Mouse (Mus musculus) frontal cortex, postnatal 14 days (tissue): ENCODE data around the gene Adamts7.

Source experiments
- DNase-seq, 2 experiments: peaks; one replicate each; pipeline ENCODE4 v3.0.0; 2022; ENCODE audit warnings: low spot score in 2 of 2

Gene Adamts7

DNA sequence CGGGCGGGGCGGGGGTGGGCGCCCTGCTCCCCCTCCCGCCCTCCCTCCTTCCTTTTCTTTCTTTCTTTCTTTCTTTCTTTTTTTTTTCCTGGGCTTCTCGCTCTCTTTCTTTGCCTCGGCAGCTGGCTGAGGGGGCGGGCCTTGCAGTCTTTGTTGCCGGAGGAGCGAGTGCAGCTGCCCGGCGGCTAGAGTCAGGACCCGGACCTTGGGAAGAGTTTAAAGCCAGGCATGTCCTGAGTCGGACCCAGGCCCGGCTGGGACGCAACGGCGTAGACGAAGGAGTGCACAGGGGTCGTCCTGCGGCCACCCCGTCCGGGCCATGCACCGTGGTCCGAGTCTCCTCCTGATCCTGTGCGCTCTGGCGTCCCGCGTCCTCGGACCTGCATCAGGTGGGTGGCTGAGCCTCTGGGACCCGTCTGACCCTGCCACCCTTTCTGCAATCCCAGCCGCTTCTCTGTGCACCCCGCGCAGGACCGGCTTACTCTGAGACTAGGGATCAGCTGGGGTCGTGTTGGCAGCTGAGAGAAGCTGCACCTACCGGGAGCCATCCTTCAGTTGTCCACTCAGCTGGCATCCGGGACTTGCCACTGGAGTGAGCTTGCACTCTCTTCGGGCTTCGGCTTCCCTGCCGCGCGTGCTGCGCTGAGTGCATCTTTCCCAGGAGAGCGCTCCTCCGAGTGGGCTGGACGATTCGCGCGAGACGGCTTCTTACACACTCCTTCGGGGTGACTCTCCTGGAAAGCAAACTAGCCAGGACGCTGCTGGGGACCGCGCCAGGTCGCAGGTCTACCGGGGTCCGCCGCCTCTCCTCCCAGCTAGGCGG lies at the start of gene Adamts7:
Adamts7 (plus strand) TSS at position 144 of the 823 bp plus-strand sequence.
- peak in 1 of 2 experiments; percentile 57 for DNase-seq

DNA sequence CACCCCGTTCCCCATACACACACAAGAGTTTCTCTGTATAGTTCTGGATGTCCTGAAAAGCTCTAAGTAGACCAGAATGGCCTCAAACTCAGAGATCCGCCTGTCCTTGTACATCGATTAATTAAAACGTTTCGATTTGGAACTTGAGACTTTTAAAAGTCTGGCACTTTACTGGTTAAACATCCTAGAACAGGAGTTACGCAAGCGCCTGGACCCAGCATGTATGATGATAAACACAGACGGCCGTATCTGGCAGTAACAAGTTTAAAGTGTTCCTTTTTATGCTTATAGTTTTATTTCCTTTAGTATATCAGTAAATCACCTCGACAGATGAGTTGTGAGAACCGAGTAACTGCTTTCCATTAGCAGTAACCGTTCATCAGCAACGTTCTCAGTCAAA lies 49.7 kb upstream of the Adamts7 start:
- no peak for DNase-seq

DNA sequence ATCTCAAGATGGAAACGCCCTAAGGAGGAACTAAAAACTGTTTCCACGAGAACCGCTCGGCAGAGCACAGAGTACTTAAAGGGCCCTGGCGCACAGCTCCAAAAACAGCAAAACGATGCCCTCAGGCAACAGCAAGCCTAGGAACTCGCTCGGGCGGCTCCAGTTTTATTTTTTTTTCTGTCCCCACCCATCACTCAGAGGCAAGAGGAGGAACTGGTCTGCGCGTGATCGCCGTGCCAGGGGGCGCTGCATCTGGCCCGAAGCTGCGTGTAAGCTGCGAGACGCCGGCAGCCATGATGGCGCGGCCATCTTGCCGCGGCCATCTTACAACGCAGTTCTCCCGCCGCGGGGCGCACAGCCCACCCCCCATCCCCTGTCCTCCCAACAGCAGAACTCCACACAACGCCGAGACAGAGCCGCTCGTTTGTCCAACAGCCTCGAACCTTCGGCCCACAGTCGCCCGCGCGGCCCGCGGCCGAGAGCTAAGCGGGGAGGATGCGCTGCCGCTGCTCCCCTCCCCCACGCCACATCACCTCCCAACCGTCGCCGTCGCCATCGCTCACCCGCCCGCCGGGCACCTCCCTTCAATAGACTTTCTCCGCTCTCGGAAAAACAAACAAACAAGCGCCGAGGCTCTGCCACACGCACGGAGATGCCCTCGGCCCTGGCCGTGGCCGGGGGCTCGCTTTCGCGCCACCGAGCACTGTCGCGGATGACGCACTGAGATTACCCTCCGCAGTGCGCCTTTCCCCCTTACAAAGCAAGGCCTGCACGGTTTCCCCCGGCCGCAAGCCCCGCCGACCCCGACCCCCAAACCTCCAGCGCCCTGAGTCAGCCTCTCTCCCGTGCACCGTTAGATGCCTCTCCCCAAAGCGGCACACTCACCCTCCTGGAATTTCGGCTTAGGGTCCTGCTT lies 49.0 kb upstream of the Adamts7 start:
- DNase-seq = peak; percentile 87 to 93

DNA sequence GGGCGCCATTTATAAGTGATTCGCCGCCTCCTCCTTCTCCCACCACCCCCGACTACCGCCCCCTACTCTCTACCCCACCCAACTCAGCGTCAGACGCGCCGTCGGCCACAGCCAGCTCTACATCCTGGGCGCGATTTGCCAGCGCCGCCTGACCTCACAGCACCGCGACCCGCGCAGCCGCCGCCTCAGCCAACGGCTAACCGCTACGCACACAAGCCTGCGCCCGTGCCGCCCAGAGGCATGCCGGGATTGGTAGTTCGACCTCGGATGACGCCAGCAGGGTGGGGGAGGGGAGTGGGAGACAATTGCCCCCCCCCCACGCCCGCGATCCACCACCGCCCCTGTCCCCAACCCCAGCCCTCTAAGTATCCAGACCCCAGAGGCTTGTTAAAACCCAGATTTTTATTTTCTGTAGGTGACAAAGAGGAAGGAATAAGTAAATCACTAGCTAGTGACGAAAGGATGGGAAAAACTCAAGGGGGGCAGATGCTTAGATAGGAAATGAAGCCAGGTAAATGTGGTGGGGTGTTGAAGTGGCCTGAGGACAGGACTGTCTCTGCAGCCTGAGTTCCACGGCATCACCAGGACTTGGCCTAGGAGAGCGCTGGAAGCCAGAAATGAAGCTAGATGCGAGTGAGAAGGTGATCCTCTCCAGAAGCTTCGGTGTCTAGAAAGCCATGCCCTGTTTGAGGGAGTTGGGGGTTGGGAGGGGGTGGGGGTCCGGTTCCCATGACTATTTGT lies 48.1 kb upstream of the Adamts7 start, which contains the start of gene Morf4l1:
Morf4l1 (minus strand) TSS at position 208 of the 741 bp plus-strand sequence.
- DNase-seq = peak; percentile 98 to 99

DNA sequence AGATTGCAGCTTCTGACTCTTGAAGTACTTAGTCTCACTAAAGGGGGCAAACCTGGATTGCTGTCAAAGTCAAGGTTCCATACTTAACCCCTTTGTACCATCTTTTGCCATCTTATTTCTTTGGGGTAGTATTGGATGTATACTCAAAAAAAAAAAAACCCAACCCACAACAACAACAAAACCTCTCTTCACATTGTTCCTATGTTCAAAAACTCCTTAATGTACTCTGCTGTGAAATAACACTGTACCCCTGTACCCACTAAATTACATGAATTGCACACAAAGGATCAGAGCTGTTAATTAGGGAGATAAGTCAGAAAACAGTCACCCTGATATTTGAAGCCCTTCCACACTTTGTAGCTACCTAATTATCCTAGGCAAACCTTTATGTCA lies 47.6 kb upstream of the Adamts7 start:
- no peak for DNase-seq

DNA sequence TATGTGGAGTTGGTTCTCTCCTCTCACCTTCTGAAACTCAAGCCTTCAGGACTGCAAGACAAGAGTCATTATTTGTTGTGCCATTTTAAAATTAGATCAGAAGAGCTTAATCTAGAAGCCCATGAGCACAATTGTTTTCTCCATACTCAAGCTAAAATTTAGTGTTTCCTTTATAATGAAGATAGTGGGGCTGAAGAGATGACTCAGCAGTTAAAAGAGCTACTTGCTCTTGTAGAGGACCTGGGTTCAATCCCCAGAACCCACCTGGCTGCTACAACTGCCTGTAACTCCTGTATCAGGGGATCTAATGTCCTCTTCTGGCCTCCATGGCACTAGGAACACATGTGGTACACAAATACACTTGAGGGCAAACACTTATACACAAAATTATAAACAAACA lies 45.6 kb upstream of the Adamts7 start:
- no peak for DNase-seq

DNA sequence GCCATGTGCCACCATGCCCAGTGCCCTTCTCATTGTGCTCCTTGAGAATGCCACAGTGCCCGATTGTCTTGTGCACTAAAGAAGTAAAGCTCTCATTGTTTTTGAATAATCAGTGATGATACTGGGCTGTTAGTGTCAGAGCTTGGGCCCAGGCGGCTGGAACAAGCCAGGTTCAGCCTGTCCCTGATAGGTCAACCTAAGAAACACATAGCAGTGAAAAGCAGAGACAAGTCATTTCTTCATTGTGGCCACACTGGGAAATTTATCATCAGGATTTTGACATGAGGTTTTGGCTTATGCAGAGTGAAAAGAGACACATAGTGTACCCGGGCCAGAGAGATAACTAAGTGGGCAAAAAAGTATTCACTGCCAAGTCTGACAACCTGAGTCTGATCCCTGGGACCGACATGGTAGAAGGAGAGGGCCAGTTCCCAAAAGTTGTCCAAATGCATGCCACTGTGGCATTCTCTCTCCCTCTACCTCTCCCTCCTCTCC lies 40.6 kb upstream of the Adamts7 start:
- no peak for DNase-seq

DNA sequence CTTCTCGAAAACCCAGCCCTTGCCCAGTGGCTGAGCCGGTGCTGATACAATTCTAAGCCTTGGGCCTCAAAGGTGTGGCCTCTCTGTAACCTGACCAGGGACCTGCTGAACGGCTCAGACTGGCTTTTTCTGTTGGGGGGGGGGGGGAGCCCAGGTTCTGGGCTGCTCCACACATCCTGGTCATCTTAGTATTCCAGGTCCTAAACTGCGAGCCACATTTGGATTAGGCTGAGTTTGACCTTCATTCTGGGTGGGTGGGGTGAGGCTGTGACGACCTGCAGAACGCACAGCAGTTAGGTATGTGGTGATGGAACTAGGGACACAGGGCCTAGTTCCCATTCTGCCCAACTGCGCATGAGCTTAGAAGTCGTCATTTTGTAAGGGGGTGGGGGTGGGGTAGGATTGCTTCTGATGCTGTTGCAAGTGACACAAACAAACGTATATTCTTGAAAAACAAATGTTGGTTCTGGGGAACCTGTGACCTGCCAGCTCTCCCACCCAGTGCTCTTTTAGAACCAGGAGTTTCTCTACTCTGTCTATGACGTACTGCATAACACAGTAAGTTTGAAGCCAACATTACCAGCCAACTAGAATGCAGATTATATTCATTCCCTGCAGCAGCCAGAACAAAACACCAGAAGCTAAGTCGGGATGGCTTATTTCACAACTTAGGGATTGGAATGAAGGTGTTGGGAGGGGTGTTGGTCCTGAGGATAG lies 38.6 kb upstream of the Adamts7 start:
- no peak for DNase-seq

DNA sequence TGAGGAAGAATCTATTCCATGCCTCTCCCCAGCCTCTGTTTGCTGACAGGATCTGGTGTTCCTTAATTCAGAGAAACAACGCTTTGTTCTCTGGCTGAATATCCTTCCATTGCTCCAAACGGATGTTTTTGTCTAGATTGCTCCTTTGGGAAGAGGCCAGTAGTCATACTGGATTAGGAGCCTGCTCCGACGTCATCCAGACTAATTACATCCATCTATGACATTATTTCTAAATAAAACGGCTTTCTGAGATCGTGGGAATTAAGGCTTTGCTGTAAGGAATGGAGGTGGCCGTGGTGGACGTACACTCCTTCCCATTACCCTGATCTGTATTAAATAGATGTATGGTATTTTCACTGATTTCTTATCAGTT lies 38.0 kb upstream of the Adamts7 start:
- DNase-seq = no peak

DNA sequence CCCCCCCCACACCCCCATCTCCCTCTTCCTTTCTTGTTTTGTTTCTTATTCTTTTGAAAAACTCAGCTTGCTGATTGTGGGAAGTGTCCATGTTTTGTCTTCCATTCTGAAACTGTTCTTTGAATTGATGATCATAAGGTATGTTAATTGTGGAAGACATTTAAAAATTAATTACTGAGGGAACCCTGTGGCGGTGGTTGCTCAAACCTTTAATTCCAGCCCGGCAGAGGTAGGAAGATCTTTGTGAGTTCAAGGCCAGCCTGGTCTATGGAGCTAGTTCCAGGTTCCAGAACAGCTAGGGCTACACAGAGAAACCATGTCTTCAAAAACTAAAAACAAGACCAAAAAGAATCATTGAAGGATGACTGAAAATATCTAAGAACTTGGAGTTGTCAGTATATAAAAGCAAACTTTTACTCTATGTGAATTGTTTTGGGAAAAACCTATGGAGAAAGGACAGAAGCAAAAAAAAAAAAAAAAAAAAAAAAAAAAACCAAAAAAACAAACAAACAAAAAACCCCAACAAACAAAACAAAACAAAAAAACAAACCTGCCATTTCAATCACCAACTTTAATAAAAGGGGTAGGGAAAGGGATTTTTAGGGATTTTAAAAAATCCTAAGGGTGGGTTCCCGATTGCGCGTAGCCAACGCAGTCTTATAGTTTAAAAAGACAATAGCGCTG lies 37.3 kb upstream of the Adamts7 start:
- DNase-seq = no peak

DNA sequence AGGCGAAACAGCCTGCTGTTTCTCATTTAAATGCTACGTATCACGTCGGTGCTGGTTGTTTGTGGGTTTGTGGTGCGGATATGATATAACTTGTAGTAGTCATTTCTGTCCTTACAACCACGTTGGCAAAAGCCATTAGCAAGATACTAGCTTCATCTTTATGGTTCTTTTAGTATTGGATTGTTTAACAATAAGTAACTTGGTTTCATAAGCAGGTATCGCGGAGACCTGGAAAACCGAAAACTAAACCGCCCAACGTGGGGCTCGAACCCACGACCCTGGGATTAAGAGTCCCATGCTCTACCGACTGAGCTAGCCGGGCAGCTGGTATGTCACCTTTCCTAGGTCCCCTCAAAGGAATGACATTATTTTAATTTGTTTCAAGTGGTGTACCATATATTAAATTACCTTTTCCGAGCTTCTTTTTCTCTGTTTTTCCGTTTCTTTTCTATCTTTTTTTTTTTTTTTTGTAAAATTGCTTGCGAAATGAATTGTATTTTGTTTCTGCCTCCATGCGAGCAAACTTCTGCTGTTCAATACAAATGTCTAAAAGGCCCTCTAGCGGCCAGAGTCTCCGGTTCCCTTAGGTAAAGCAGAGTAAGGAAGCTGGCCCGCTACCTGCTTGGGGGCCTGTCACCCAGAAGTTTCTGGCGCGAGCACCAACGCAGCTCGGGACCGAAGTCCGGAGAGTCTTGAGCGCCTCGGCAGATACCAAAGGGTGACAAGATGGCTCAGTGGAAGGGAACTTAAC lies 36.4 kb upstream of the Adamts7 start:
- DNase-seq = peak; percentile 38 to 81

DNA sequence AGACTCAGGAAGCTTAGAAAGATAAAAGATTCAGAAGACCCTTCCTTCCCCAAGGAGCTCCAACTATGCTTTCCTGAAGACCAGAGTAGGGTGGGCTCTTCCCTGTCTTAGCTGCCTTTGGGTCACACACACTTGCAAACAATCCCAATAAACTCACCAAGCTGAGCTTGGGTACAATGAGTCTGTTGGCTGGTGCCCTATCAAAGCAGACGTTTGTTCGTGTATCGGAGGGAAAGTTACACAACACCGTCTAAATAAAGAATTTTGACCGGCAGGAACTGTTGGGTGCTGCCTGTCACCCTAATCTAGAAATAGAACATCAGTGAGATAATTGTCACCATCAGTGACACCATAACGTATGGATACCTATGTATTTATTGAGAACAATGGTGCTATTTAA lies 35.7 kb upstream of the Adamts7 start:
- DNase-seq = no peak

DNA sequence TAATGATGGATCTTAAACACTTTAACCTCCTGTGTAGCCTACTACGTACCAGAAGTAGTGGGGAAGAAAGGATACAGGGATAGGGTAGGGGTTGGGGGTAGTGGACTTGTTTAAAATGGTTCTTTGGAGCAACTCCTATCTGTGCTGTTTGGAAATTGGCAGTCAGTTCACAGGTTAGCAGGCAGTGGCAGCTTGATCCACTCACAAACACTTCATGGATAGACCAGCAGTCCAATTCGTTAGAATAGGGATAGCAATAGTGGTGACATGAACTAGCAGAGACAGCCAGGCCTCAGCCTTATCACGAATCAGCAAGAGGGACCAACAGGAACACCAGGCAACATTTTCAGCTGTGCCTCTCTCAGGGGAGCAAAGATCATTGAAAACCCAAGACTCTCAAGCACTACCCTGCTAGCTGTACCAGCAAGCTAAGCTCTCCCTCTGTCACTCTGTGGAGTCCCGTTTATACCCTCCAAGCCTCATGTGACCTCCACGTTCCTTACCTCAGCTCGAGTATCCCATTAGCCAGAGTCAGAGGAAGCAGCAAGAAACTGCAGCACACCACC lies 34.1 kb upstream of the Adamts7 start:
- no peak for DNase-seq

DNA sequence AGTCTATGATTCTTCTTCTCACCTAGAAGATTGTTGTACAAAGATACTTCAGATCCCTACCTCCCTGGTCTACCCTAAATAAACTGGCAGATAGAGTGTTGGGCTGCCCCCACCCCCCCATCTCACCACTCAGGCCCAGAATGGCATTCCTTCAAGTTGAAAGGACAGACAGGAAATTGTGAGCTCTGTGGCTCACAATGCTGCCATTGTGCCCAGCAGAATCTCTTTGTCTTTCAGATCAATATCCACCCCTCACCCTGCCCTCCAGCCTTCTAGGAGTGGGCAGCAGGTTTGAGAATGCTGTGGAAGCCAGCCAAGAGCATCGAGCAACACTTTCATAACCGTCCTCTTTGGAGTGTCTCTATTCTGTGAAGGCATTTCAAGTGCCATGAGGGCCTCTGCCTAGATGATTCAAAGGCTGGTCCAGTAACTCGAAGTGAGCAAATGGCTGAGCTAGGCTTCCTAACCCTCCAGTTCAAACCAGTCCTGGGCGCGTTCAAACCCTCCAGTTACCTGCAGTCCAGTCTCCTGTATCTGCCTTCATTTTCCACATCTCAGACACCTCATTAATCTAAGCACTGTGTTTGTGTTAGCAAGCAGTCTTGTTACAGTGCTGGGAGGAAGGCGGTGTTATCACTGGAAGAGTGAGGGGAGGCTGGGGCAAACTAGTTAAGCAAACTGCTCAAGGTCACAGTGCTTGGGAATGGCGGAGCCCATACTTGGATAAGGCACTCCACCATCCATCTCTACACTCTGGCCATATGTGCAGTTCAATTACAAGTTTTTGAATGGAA lies 29.1 kb upstream of the Adamts7 start:
- DNase-seq = no peak

DNA sequence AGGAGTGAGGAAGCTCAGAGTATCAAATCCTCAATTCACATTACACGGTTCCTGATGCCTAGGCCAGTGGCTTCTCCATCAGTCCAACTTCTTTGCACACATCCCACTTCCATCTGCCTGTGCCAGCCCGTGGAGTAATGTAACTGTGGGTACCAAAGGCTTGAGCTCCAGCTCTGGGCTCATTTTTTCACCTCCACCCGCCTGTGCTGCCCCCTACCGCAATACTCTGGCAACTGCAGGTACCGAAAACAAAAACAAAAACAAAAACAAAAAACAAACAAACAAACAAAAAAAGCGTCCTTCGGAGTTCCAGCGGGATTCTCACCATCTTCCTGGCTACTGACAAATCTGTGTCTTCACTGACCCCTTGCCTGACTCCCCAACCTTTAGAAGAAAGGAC lies 27.4 kb upstream of the Adamts7 start:
- DNase-seq = no peak

DNA sequence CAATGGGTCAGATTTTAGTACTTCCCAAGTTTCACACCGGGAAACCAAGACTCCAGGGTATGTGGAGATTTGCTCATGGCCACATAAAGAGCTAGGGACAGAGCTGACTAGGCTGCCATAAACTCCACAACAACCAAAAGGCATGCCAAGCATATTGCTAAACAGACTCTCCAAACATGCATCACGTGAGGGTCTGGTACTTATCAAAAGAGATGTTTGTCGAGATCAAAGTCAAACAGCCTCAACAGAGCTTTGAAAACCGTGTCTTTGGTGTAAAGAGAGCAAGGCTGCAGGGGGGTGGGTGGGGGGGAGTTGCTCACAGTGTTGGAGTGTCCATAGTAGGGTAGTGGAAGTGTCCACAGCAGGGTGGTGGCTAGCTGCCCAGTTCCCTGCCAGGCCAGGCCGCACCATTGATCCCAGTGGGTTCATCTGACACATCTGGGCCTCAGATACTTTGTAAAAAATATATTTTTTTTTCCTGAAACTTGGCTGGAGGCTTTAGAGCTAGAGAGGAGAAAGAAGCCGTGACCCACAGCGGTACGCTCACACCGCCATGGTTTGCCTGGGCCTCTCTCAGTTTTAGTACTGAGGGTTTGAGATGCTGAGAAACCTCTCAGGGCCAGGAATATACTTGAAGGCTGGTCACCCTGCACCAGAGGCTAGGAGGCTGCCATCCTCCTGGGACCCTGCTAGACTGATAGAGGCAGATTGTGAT lies 26.7 kb upstream of the Adamts7 start:
- DNase-seq = no peak

DNA sequence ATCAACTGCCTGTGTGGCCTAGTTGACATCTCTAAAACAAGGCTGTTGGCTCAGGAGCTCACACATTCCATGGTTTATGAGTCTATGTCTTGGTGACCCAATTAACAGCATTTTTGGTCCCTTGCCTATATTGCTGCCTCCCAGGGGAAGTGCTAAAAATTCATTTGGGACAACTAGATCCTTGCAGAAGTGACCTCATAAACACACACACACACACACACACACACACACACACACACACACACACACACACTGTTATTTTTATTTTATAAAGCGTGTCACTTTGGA lies 26.2 kb upstream of the Adamts7 start:
- DNase-seq = no peak

DNA sequence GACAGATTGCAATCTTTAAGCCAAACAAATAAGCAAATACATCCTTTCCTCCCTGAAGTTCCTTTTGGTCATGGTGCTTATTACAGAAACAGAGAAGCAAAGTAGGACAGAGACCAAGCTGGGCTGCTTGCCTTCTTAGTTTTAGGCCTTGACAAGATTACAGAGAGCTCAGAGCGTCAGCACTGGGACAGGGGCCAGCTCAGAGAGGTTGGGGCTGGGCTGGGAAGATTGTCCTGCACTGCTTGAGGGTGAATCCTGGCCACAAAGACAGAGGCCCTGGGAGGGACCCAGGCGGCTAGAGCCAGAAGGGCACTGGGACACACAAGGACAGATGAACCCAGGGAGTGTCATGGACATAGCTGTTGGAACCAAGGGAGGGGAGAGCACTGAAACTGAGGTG lies 17.1 kb upstream of the Adamts7 start:
- DNase-seq = no peak
